Mouse (Mus musculus): Measurements from ENCODE around the gene Sh3bgrl2.

DNA sequence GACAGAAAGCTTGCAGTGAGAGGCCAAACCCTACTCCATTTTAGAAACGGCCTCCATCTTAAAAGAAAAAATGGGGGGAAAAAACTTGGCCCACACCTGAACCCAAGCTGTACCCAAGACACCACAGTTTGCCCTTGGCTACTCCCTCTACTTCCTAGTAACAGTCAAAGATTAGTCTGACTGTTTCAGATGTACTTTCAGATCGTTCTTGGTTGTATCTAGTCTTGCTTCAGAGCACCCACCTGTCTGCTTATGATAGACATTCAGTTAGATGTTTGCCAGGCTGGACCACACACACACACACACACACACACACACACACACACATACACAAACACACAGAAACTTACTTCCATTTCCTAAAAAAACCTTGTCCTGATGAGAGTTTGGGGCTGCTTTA is 111.0 kb downstream of the Sh3bgrl2 start:
- TF ChIP-seq POLR2A (IDR thresholded peaks at IDR 0.05; ENCODE audit: control insufficient read depth, low read depth, low read length), result no peak
- no peak for TF ChIP-seq CTCF (IDR thresholded peaks at IDR 0.05; ENCODE audit: control insufficient read depth, insufficient read depth, insufficient replicate concordance, low read depth, low read length)

Data from testis, adult 2 months (tissue).